Mouse (Mus musculus) kidney, embryonic 14.5 days (tissue): ENCODE results near the gene Med17. TPM values are rescaled to one million over a fixed set of nuclear protein-coding genes. Genes with fewer than 3 reads are reported as not detected.
A peak's percentile ranks its signal among the peaks of the same experiment; 100 is the strongest.
"Not testable (repeated sequence)": the region's sequence is repeated elsewhere in the genome, so short reads cannot be mapped to it uniquely, and the experiment has no call there.

Source experiments
- ATAC-seq: fragments of 200-750 bp; cut with Nextera tagmentation; 2 replicates; pipeline ENCODE4 v1.8.0; 2017; ENCODE audit warnings: moderate number of reproducible peaks, mild to moderate bottlenecking, moderate TSS enrichment, moderate library complexity; ENCODE audit not compliant: low FRiP score, low TSS enrichment
- H3K27ac ChIP-seq: fragments of 300-500 bp; sonication (generic); 2 replicates; pipeline ENCODE4 v1.5.1; 2014; ENCODE audit warnings: low read depth, mild to moderate bottlenecking, low read length, moderate library complexity, mixed read lengths
- H3K27me3 ChIP-seq: fragments of 300-500 bp; sonication (generic); 2 replicates; pipeline ENCODE4 v1.6.1; 2014; ENCODE audit warnings: mild to moderate bottlenecking, low read length; ENCODE audit not compliant: control insufficient read depth, insufficient read depth
- H3K36me3 ChIP-seq: fragments of 300-500 bp; sonication (generic); 2 replicates; pipeline ENCODE4 v1.6.1; 2014; ENCODE audit warnings: low read length, mixed read lengths; ENCODE audit not compliant: control insufficient read depth, insufficient read depth
- H3K4me1 ChIP-seq: fragments of 300-500 bp; sonication (generic); 2 replicates; pipeline ENCODE4 v1.6.1; 2014; ENCODE audit warnings: low read length, mixed read lengths; ENCODE audit not compliant: control insufficient read depth, insufficient read depth
- H3K4me2 ChIP-seq: fragments of 300-500 bp; sonication (generic); replicated peaks from 2 replicates; pipeline ENCODE4 v1.6.1; 2014; ENCODE audit warnings: low read depth, mild to moderate bottlenecking, low read length
- H3K4me3 ChIP-seq: fragments of 300-500 bp; sonication (generic); 2 replicates; pipeline ENCODE4 v1.5.1; 2014; ENCODE audit warnings: mild to moderate bottlenecking, low read length
- H3K9ac ChIP-seq: fragments of 300-500 bp; sonication (generic); 2 replicates; pipeline ENCODE4 v1.6.1; 2014; ENCODE audit warnings: low read depth, mild to moderate bottlenecking, low read length, moderate library complexity
- H3K9me3 ChIP-seq: fragments of 300-500 bp; sonication (generic); 2 replicates; pipeline ENCODE4 v1.6.1; 2016; ENCODE audit warnings: low read length; ENCODE audit not compliant: control insufficient read depth
- WGBS: fragments of 180-500 bp; shearing (Covaris S2); extraction: QIAGEN DNeasy Blood & Tissue Kit; methylation state at CpG from one replicate; pipeline ENCODE4 v1.1.7; 2014; 5-methylcytosine and 5-hydroxymethylcytosine counted together
- polyA plus RNA-seq: library from polyadenylated mRNA; unstranded; fragments of >200 nt; fragmentation: Nextera tagmentation; extraction: Ambion mirVana; gene quantifications from 2 replicates; pipeline ENCODE4 v1.2.1, GENCODE M21; 2014

Med17 gene
- 32.4 and 40.2 TPM in 2 replicates for polyA plus RNA-seq

- H3K4me1 ChIP-seq: 0 out of 2 replicates have a peak, but pooled peaks cover 10% of the 10 kb centered on the region
- no peaks in the 10 kb centered on the region for H3K27me3 ChIP-seq
- 1% methylated on average over 57 of the region's 57 CpGs for WGBS
- peaks cover 15% of the 10 kb centered on the region for H3K36me3 ChIP-seq
- H3K4me2 ChIP-seq: peak within 1 kb of the TSS; percentile 61
- H3K4me3 ChIP-seq: peak within 1 kb of the TSS; percentile 96
- no peaks in the 10 kb centered on the region for H3K9me3 ChIP-seq
- H3K9ac ChIP-seq: peak within 1 kb of the TSS; percentile 97
- ATAC-seq: peak; percentile 97
- peak within 1 kb of the TSS; percentile 91 for H3K27ac ChIP-seq
Observed at GRCm38 (mm10) chr9:15279649-15280490, at the start of gene Med17. TSS of gene Med17 (minus strand) at chr9:15279931.

GRCm38 (mm10) chr9:15318170-15318742 is 38.5 kb upstream of the Med17 start:
- Histone ChIP-seq H3K27me3 (no peaks in the 10 kb centered on the region), H3K9me3 (no peaks in the 10 kb centered on the region), H3K36me3 (peaks cover 68% of the 10 kb centered on the region), H3K4me1 (no peaks in the 10 kb centered on the region), H3K4me2 (no peak overlapping the region), H3K9ac (no peak overlapping the region), H3K4me3 (no peak overlapping the region), H3K27ac (no peak overlapping the region)
- 70% methylated on average over 2 of the region's 2 CpGs for WGBS
- 0 out of 2 replicates have a peak, but pooled peaks have one; percentile 15 for ATAC-seq

GRCm38 (mm10) chr9:15317223-15318169 is 37.8 kb upstream of the Med17 start:
- H3K9ac ChIP-seq: no peak overlapping the region
- H3K9me3 ChIP-seq: no peaks in the 10 kb centered on the region
- no peak for ATAC-seq
- no peak overlapping the region for H3K4me3 ChIP-seq
- peaks cover 69% of the 10 kb centered on the region for H3K36me3 ChIP-seq
- 64% methylated on average over 5 of the region's 5 CpGs for WGBS
- no peaks in the 10 kb centered on the region for H3K27me3 ChIP-seq
- no peak overlapping the region for H3K4me2 ChIP-seq
- no peak overlapping the region for H3K27ac ChIP-seq
- H3K4me1 ChIP-seq: no peaks in the 10 kb centered on the region

DNA sequence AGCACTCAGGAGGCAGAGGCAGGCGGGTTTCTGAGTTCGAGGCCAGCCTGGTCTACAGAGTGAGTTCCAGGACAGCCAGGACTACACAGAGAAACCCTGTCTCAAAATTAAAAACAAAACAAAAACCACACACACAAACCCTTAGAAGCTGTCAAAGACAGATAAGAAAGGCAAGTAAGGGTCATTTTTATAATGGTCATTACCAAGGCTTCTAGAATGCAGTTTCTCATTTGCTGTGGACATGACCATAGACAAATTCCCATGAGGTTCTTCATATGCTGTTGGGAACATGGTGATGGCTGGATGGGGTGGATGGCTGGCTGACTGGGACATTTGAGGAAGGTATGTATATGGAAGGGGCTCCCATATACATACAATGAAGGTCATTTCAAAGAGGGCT is 36.6 kb upstream of the Med17 start:
- not testable (repeated sequence) for ATAC-seq, H3K27me3 ChIP-seq, H3K27ac ChIP-seq, H3K4me3 ChIP-seq, H3K9me3 ChIP-seq, H3K4me2 ChIP-seq, H3K4me1 ChIP-seq, H3K9ac ChIP-seq
- 100% methylated on average over 1 of the region's 2 CpGs for WGBS
- H3K36me3 ChIP-seq: peaks cover 69% of the 10 kb centered on the region

- no peak overlapping the region for H3K27ac ChIP-seq
- H3K27me3 ChIP-seq: no peaks in the 10 kb centered on the region
- no peak overlapping the region for H3K4me3 ChIP-seq
- no peaks in the 10 kb centered on the region for H3K4me1 ChIP-seq
- H3K9me3 ChIP-seq: no peaks in the 10 kb centered on the region
- no peak overlapping the region for H3K9ac ChIP-seq
- ATAC-seq: no peak
- no peak overlapping the region for H3K4me2 ChIP-seq
- peaks cover 83% of the 10 kb centered on the region for H3K36me3 ChIP-seq
- WGBS: 97% methylated on average over 1 of the region's 1 CpGs
Observed at GRCm38 (mm10) chr9:15314619-15315018, 34.9 kb upstream of the Med17 start.

DNA sequence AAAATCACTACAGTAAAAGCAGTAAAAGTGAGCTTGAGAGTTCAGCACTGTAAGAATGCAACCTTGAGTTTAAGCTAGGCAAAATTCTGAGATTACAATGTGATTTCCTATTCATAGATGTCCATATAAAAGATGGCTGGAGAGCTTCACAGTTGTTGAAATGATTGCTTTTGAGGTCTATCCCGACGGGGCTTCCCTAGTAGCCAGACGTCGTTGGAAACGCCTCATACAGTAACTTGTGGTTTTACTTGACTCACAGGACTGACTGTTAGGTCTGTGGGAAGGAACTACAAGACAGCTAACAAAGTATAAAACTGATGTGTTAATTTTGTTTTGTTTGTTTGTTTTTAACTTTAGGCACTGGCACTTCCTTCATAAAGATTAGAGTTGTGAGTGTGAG is 33.9 kb upstream of the Med17 start:
- 91% methylated on average over 5 of the region's 5 CpGs for WGBS
- Histone ChIP-seq H3K27me3 (no peaks in the 10 kb centered on the region), H3K4me1 (peaks cover 9% of the 10 kb centered on the region; the same call in 1 of the 2 replicates), H3K4me2 (no peak overlapping the region), H3K36me3 (peaks cover 93% of the 10 kb centered on the region), H3K9ac (no peak overlapping the region), H3K27ac (no peak overlapping the region), H3K4me3 (no peak overlapping the region), H3K9me3 (no peaks in the 10 kb centered on the region)
- ATAC-seq: no peak

- ATAC-seq: no peak
- Histone ChIP-seq H3K4me2 (no peak overlapping the region), H3K9me3 (no peaks in the 10 kb centered on the region), H3K27me3 (no peaks in the 10 kb centered on the region), H3K36me3 (peaks cover 94% of the 10 kb centered on the region), H3K4me1 (peaks cover 19% of the 10 kb centered on the region), H3K27ac (no peak overlapping the region), H3K9ac (no peak overlapping the region), H3K4me3 (no peak overlapping the region)
- 94% methylated on average over 2 of the region's 2 CpGs for WGBS
Observed at GRCm38 (mm10) chr9:15312054-15312735, 32.5 kb upstream of the Med17 start.

- Histone ChIP-seq H3K9ac (no peak overlapping the region), H3K27me3 (no peaks in the 10 kb centered on the region), H3K27ac (no peak overlapping the region), H3K4me3 (no peak overlapping the region), H3K9me3 (no peaks in the 10 kb centered on the region), H3K4me1 (peaks cover 19% of the 10 kb centered on the region), H3K36me3 (peaks cover 78% of the 10 kb centered on the region), H3K4me2 (no peak overlapping the region)
- ATAC-seq: no peak
- WGBS: 85% methylated on average over 1 of the region's 1 CpGs
Observed at GRCm38 (mm10) chr9:15310179-15310578, 30.4 kb upstream of the Med17 start.
